Mouse (Mus musculus) heart, adult 8-10 months (tissue): ENCODE data around the gene Glis2. TPM values are rescaled to one million over a fixed set of nuclear protein-coding genes. Genes with fewer than 3 reads are reported as not detected.

ENCODE experiments used
- DNase-seq: peaks from one replicate; pipeline ENCODE4 v3.0.0; 2022; ENCODE audit warnings: low spot score
- total RNA-seq, 4 experiments: library from RNA; stranded (reverse); gene quantifications; 2 replicates each; pipeline ENCODE4 v1.2.4; 2022

Glis2 gene
- total RNA-seq, 4 experiments from 2014 or later: 7.3 to 13.5 (median 9.5) TPM

- DNase-seq: no peak
These were observed 44.4 kb downstream of the Glis2 start for GRCm38 (mm10) chr16:4638891-4639390.

- peak; percentile 89 for DNase-seq
These were observed 45.3 kb downstream of the Glis2 start, which contains the start of the genes Vasn and Dnaja3 for GRCm38 (mm10) chr16:4639831-4640237. Gene Vasn (plus strand): TSS chr16:4639941. Gene Dnaja3 (plus strand): TSS chr16:4639989.

GRCm38 (mm10) chr16:4640267-4641005, 45.9 kb downstream of the Glis2 start:
- no peak for DNase-seq

- DNase-seq: no peak
These were observed 46.8 kb downstream of the Glis2 start for GRCm38 (mm10) chr16:4641119-4641838.

GRCm38 (mm10) chr16:4642190-4642589, 47.7 kb downstream of the Glis2 start:
- DNase-seq: peak; percentile 47

- no peak for DNase-seq
These were observed 48.4 kb downstream of the Glis2 start for GRCm38 (mm10) chr16:4642937-4643336.

- peak; percentile 70 for DNase-seq
These were observed 49.3 kb downstream of the Glis2 start for GRCm38 (mm10) chr16:4643670-4644419.

GRCm38 (mm10) chr16:4645867-4646266, 51.4 kb downstream of the Glis2 start:
- DNase-seq: no peak

- no peak for DNase-seq
These were observed 52.3 kb downstream of the Glis2 start for GRCm38 (mm10) chr16:4646831-4647230.

- DNase-seq: peak; percentile 51
These were observed 53.2 kb downstream of the Glis2 start for GRCm38 (mm10) chr16:4647651-4648141.

- DNase-seq: no peak
These were observed 54.0 kb downstream of the Glis2 start for GRCm38 (mm10) chr16:4648416-4649023.

GRCm38 (mm10) chr16:4649211-4649610, 54.7 kb downstream of the Glis2 start:
- DNase-seq: no peak

GRCm38 (mm10) chr16:4649692-4650091, 55.2 kb downstream of the Glis2 start:
- DNase-seq: no peak

- no peak for DNase-seq
These were observed 55.6 kb downstream of the Glis2 start for GRCm38 (mm10) chr16:4650161-4650560.

GRCm38 (mm10) chr16:4651081-4651480, 56.6 kb downstream of the Glis2 start:
- no peak for DNase-seq

GRCm38 (mm10) chr16:4651624-4652023, 57.1 kb downstream of the Glis2 start:
- no peak for DNase-seq

- no peak for DNase-seq
These were observed 58.3 kb downstream of the Glis2 start for GRCm38 (mm10) chr16:4652707-4653416.

- DNase-seq: no peak
These were observed 60.2 kb downstream of the Glis2 start for GRCm38 (mm10) chr16:4654706-4655105.

- peak; percentile 44 for DNase-seq
These were observed 60.8 kb downstream of the Glis2 start for GRCm38 (mm10) chr16:4655251-4655734.

- DNase-seq: peak; percentile 28
These were observed 61.5 kb downstream of the Glis2 start for GRCm38 (mm10) chr16:4655764-4656570.
